Comparison of ENCODE assay signal across 20 mouse cellular contexts in the genomic region with DNA sequence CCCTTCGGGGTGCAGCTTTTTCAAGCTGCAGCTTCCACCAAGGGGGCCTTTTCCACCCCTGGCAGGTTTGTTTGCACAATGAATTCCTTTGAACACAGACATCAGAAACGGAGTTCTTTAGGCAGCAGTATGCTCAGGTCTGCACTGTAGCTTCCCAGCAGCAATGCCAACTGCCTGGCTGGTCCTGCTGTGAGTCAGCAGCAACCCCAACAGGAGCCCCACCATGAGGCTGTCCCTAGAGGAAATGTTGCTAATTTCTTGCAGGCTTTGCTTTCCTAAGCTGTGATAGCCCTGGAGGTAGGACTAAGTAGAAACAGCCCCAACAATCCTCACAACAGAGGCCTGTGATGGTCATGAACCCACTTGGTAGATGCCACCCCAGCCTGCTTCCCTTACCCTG. TPM values are rescaled to one million over a fixed set of nuclear protein-coding genes. Genes with fewer than 3 reads are reported as not detected.
DNase-seq lines count a peak whose midpoint lies in the region; ATAC-seq and TF ChIP-seq lines count a peak whose summit lies in the region.
"Had no signal": no experiment of that assay in that cellular context is flagged by ENCODE, and none has a peak within 500 bp of the region (broad histone marks: within the 10 kb centered on the region; RNA-seq: fewer than 3 reads in every experiment).

No protein-coding gene starts in this region.

- no peaks in the 10 kb centered on the region for H3K36me3 ChIP-seq in heart, embryonic 15.5 days
- H3K36me3 ChIP-seq in embryonic facial prominence, embryonic 11.5 days (replicated peaks; ENCODE audit: control insufficient read depth, insufficient read depth, low read depth, low read length), result no peaks in the 10 kb centered on the region
- no peaks in the 10 kb centered on the region for H3K36me3 ChIP-seq in limb, embryonic 14.5 days (ENCODE audit: control insufficient read depth, insufficient read depth, low read length)
- H3K36me3 ChIP-seq: neural tube, embryonic 12.5 days had no signal

- no peak overlapping the region for H3K4me2 ChIP-seq in heart, embryonic 15.5 days
- no peak overlapping the region for H3K4me2 ChIP-seq in embryonic facial prominence, embryonic 11.5 days (ENCODE audit: low read depth, low read length)
- H3K4me2 ChIP-seq in limb, embryonic 14.5 days (replicated peaks; ENCODE audit: low read depth, low read length, severe bottlenecking), result no peak overlapping the region
- H3K4me2 ChIP-seq: heart, embryonic 11.5 days; neural tube, embryonic 12.5 days had no signal

- intact Hi-C loops in heart, postnatal 10 days (cut with DNase I), result no loop called here

- H3K9ac ChIP-seq in heart, embryonic 15.5 days, result no peak overlapping the region; the same call in 1 of the 2 replicates
- H3K9ac ChIP-seq in embryonic facial prominence, embryonic 11.5 days (replicated peaks; ENCODE audit: low read length), result no peak overlapping the region
- H3K9ac ChIP-seq in limb, embryonic 14.5 days (ENCODE audit: low read depth, low read length, severe bottlenecking), result peak overlapping the region; percentile 16; the same call in 1 of the 2 replicates
- H3K9ac ChIP-seq: neural tube, embryonic 12.5 days had no signal

- no peaks in the 10 kb centered on the region for H3K9me3 ChIP-seq in heart, embryonic 15.5 days (replicated peaks)
- no peaks in the 10 kb centered on the region for H3K9me3 ChIP-seq in embryonic facial prominence, embryonic 11.5 days (replicated peaks; ENCODE audit: control insufficient read depth, low read length)
- no peaks in the 10 kb centered on the region for H3K9me3 ChIP-seq in limb, embryonic 14.5 days (ENCODE audit: control insufficient read depth, low read length)
- H3K9me3 ChIP-seq: neural tube, embryonic 12.5 days had no signal

- H3K27me3 ChIP-seq in heart, embryonic 15.5 days, result peaks cover 9% of the 10 kb centered on the region
- H3K27me3 ChIP-seq in embryonic facial prominence, embryonic 11.5 days (ENCODE audit: control insufficient read depth, insufficient read depth, low read length), result no peaks in the 10 kb centered on the region; the same call in 1 of the 2 replicates
- H3K27me3 ChIP-seq in limb, embryonic 14.5 days (ENCODE audit: control insufficient read depth, insufficient read depth, low read length), result no peaks in the 10 kb centered on the region
- no peaks in the 10 kb centered on the region for H3K27me3 ChIP-seq in cerebellum, adult 2 months (ENCODE audit: control insufficient read depth, insufficient read depth, low read length)
- H3K27me3 ChIP-seq: neural tube, embryonic 12.5 days had no signal

- no peak for ATAC-seq in heart, embryonic 15.5 days (replicated peaks; ENCODE audit: insufficient number of reproducible peaks, insufficient read depth, low FRiP score, low read depth)
- ATAC-seq in embryonic facial prominence, embryonic 11.5 days (replicated peaks; ENCODE audit: insufficient number of reproducible peaks, low FRiP score, low TSS enrichment, low read depth), result no peak
- ATAC-seq in limb, embryonic 14.5 days (ENCODE audit: low FRiP score, low read depth), result no peak
- ATAC-seq: inflammation-experienced regulatory T-cells, adult 6 months had no signal

- no peak for TF ChIP-seq POLR2A in limb, embryonic 14.5 days (IDR thresholded peaks at IDR 0.05; ENCODE audit: borderline replicate concordance, extremely low read depth, insufficient read depth, insufficient read length)
- no peak for TF ChIP-seq POLR2A in cerebellum, adult 2 months (IDR thresholded peaks at IDR 0.05; ENCODE audit: borderline replicate concordance, insufficient read depth, low read length)

- DNase-seq in heart, postnatal 10 days, result no peak
- DNase-seq in right cerebral cortex, adult 18-20 months, result peak; percentile 63
- no peak for DNase-seq in right cerebral cortex, postnatal 14 days
- peak; percentile 63 for DNase-seq in embryonic facial prominence, embryonic 11.5 days (ENCODE audit: low spot score)
- no peak for DNase-seq in limb, embryonic 14.5 days (ENCODE audit: low spot score)
- no peak for DNase-seq in embryo, embryonic 10 days (ENCODE audit: low spot score)
- no peak for DNase-seq in cerebellum, adult 2 months
- DNase-seq: adrenal gland, adult 2 months; cerebellum, adult 8-10 months; gastrocnemius, postnatal 14 days; left cerebral cortex, postnatal 4 days; spleen, adult 18-20 months had no signal

- WGBS in heart, embryonic 15.5 days, result 15% methylated on average over 2 of the region's 2 CpGs
- WGBS in embryonic facial prominence, embryonic 11.5 days, result 7% methylated on average over 2 of the region's 2 CpGs
- 18% methylated on average over 2 of the region's 2 CpGs for WGBS in limb, embryonic 14.5 days
- 40% methylated on average over 2 of the region's 2 CpGs for WGBS in cerebellum, adult 2 months

- peak overlapping the region; percentile 9; the same call in 1 of the 2 replicates for H3K27ac ChIP-seq in heart, embryonic 15.5 days
- H3K27ac ChIP-seq in embryonic facial prominence, embryonic 11.5 days (replicated peaks; ENCODE audit: low read depth, low read length), result no peak overlapping the region
- H3K27ac ChIP-seq in limb, embryonic 14.5 days (replicated peaks; ENCODE audit: low read depth, low read length), result no peak overlapping the region
- H3K27ac ChIP-seq in cerebellum, adult 2 months (ENCODE audit: insufficient read depth, low read length), result no peak overlapping the region
- H3K27ac ChIP-seq: neural tube, embryonic 12.5 days had no signal

- H3K4me3 ChIP-seq in heart, embryonic 15.5 days, result no peak overlapping the region
- no peak overlapping the region for H3K4me3 ChIP-seq in embryonic facial prominence, embryonic 11.5 days (ENCODE audit: low read depth, low read length)
- H3K4me3 ChIP-seq in limb, embryonic 14.5 days (replicated peaks; ENCODE audit: low read length), result no peak overlapping the region
- H3K4me3 ChIP-seq in cerebellum, adult 2 months (replicated peaks; ENCODE audit: insufficient read depth, low read depth, low read length), result no peak overlapping the region
- H3K4me3 ChIP-seq: neural tube, embryonic 12.5 days had no signal

- TF ChIP-seq CTCF in cerebellum, adult 2 months (IDR thresholded peaks at IDR 0.05; ENCODE audit: borderline replicate concordance, insufficient read depth, low read depth, low read length), result no peak

- H3K4me1 ChIP-seq in heart, embryonic 15.5 days (replicated peaks), result peaks cover 17% of the 10 kb centered on the region
- no peaks in the 10 kb centered on the region for H3K4me1 ChIP-seq in embryonic facial prominence, embryonic 11.5 days (ENCODE audit: control insufficient read depth, insufficient read depth, low read length)
- H3K4me1 ChIP-seq in limb, embryonic 14.5 days (ENCODE audit: control insufficient read depth, insufficient read depth, low read length), result peaks cover 9% of the 10 kb centered on the region
- H3K4me1 ChIP-seq in cerebellum, adult 2 months (ENCODE audit: control insufficient read depth, insufficient read depth, low read length), result no peaks in the 10 kb centered on the region
- H3K4me1 ChIP-seq: neural tube, embryonic 12.5 days had no signal

RNA-seq across cellular contexts. Expression of a gene that starts 2.0 kb away (rescaled TPM):
- 0.60 and 6.5 TPM in 2 replicates for polyA plus RNA-seq in heart, embryonic 15.5 days (2015; fragmentation: Nextera tagmentation; extraction: Ambion mirVana)
- 1 to 10 TPM; 2.3 to 2.5 TPM for total RNA-seq in heart, postnatal 10 days (2021)
- polyA plus RNA-seq in embryonic facial prominence, embryonic 11.5 days (2014; fragmentation: Nextera tagmentation; extraction: Ambion mirVana), result 0.28 and 0.29 TPM in 2 replicates
- polyA plus RNA-seq in limb, embryonic 14.5 days (2012; rRNA removed), result 1.3 and 2.2 TPM in 2 replicates
- 1.00 and 1.6 TPM in 2 replicates for polyA plus RNA-seq in limb, embryonic 14.5 days (2014; fragmentation: Nextera tagmentation; extraction: Ambion mirVana)
- polyA plus RNA-seq in cerebellum, adult 2 months (2012; rRNA removed), result 5.9 and 6.3 TPM in 2 replicates
- total RNA-seq: hematopoietic stem cell, adult 5-6 weeks; megakaryocyte, adult 5-6 weeks had no signal

RNA-seq across cellular contexts. Expression of a gene that starts 24.7 kb away (rescaled TPM):
- polyA plus RNA-seq in heart, embryonic 15.5 days (2015; fragmentation: Nextera tagmentation; extraction: Ambion mirVana), result 0.39 and 0.67 TPM in 2 replicates
- total RNA-seq in heart, postnatal 10 days (2021), result under 1 TPM; 0.37 to 0.38 TPM
- polyA plus RNA-seq in embryonic facial prominence, embryonic 11.5 days (2014; fragmentation: Nextera tagmentation; extraction: Ambion mirVana), result 0.11 TPM in 1 of 2 replicates, not detected in the other
- polyA plus RNA-seq in limb, embryonic 14.5 days (2012; rRNA removed), result 0.68 and 1.1 TPM in 2 replicates
- polyA plus RNA-seq in limb, embryonic 14.5 days (2014; fragmentation: Nextera tagmentation; extraction: Ambion mirVana), result 0.30 and 0.43 TPM in 2 replicates
- 19.7 and 24.3 TPM in 2 replicates for polyA plus RNA-seq in cerebellum, adult 2 months (2012; rRNA removed)
- total RNA-seq: hematopoietic stem cell, adult 5-6 weeks; megakaryocyte, adult 5-6 weeks had no signal
- polyA plus RNA-seq: C2C12; inflammation-experienced regulatory T-cells, adult 6 months; liver, embryonic 16.5 days had no signal

Comparison
In these comparisons a context has a peak if more than half of its experiments do, and no peak if none do; other contexts are left out.
1. DNase-seq: peak in right cerebral cortex, adult 18-20 months (single experiment) and embryonic facial prominence, embryonic 11.5 days (single experiment); none in heart, postnatal 10 days (0 of 2), right cerebral cortex, postnatal 14 days (single experiment), limb, embryonic 14.5 days (single experiment), embryo, embryonic 10 days (single experiment) and cerebellum, adult 2 months (0 of 2).